Comparison of ENCODE assay signal across 24 mouse cellular contexts in genomic region chr12:16760246-16760645, GRCm38 (mm10). TPM values are rescaled to one million over a fixed set of nuclear protein-coding genes. Genes with fewer than 3 reads are reported as not detected.
DNase-seq lines count a peak whose midpoint lies in the region; TF ChIP-seq lines count a peak whose summit lies in the region.
"Had no signal": no experiment of that assay in that cellular context is flagged by ENCODE, and none has a peak within 500 bp of the region (broad histone marks: within the 10 kb centered on the region; RNA-seq: fewer than 3 reads in every experiment).

No protein-coding gene starts in this region.

- H3K79me2 ChIP-seq in myocyte (ENCODE audit: control insufficient read depth, insufficient read depth): no peaks in the 10 kb centered on the region

- no peaks in the 10 kb centered on the region for H3K27me3 ChIP-seq in myocyte (ENCODE audit: control insufficient read depth, insufficient read depth, insufficient read length)
- H3K27me3 ChIP-seq: embryonic facial prominence, embryonic 15.5 days; forebrain, embryonic 15.5 days; heart, embryonic 15.5 days; hindbrain, embryonic 12.5 days; kidney, embryonic 15.5 days; limb, embryonic 12.5 days; midbrain, embryonic 12.5 days had no signal

- TF ChIP-seq CTCF in gastrocnemius, adult 2 months (IDR thresholded peaks at IDR 0.05): no peak

- TF ChIP-seq POLR2A in myocyte (IDR thresholded peaks at IDR 0.05; ENCODE audit: insufficient read length, low read depth): no peak

- 0 out of 2 replicates have a peak overlapping the region, but pooled peaks have one; percentile 25 for H3K27ac ChIP-seq in gastrocnemius, adult 2 months
- H3K27ac ChIP-seq: embryonic facial prominence, embryonic 15.5 days; forebrain, embryonic 15.5 days; heart, embryonic 15.5 days; hindbrain, embryonic 12.5 days; kidney, embryonic 15.5 days; limb, embryonic 12.5 days; midbrain, embryonic 12.5 days had no signal

- no peak overlapping the region for H3ac ChIP-seq in myocyte (ENCODE audit: control insufficient read depth, insufficient read length)

- no peak overlapping the region for H3K4me2 ChIP-seq in myocyte (ENCODE audit: low read depth)
- H3K4me2 ChIP-seq: embryonic facial prominence, embryonic 15.5 days; forebrain, embryonic 15.5 days; heart, embryonic 15.5 days; hindbrain, embryonic 12.5 days; kidney, embryonic 15.5 days; limb, embryonic 12.5 days; liver, embryonic 11.5 days; midbrain, embryonic 12.5 days had no signal

- no peaks in the 10 kb centered on the region for H3K36me3 ChIP-seq in myocyte (ENCODE audit: control insufficient read depth, insufficient read depth)
- H3K36me3 ChIP-seq: embryonic facial prominence, embryonic 15.5 days; forebrain, embryonic 15.5 days; G1E; heart, embryonic 15.5 days; kidney, embryonic 15.5 days; limb, embryonic 12.5 days had no signal

- intact Hi-C loops in gastrocnemius, adult 2 months (cut with DNase I): no loop called here
- intact Hi-C loops in gastrocnemius, postnatal 36 days (cut with DNase I): no loop called here

- no peak overlapping the region for H3K4me3 ChIP-seq in gastrocnemius, adult 2 months
- no peak overlapping the region for H3K4me3 ChIP-seq in myocyte
- H3K4me3 ChIP-seq: embryonic facial prominence, embryonic 15.5 days; forebrain, embryonic 15.5 days; heart, embryonic 15.5 days; hindbrain, embryonic 12.5 days; kidney, embryonic 15.5 days; limb, embryonic 12.5 days; midbrain, embryonic 12.5 days had no signal

- no peak for DNase-seq in gastrocnemius, adult 2 months
- DNase-seq in gastrocnemius, postnatal 36 days: no peak
- DNase-seq in ovary, adult 18-20 months (ENCODE audit: low spot score): peak; percentile 84
- DNase-seq in ovary, postnatal 10 days (ENCODE audit: low spot score): no peak
- DNase-seq in brain, adult 2 months (ENCODE audit: low read depth, low spot score): peak; percentile 20
- no peak for DNase-seq in B cell, adult 2 months
- DNase-seq: adrenal gland, adult 2 months; cerebellum, adult 18-20 months; cerebellum, postnatal 14 days; kidney, postnatal 36 days; layer of hippocampus, postnatal 36 days; liver, postnatal 0 days; lung, postnatal 10 days had no signal

TF ChIP-seq in myocyte, 11 proteins besides CTCF, POLR2A, EP300 and RAD21:
- peak; percentile 22 for TF ChIP-seq TCF3 (IDR thresholded peaks at IDR 0.05; ENCODE audit: insufficient read length, low read depth)
- no peak for TF ChIP-seq SRF (IDR thresholded peaks at IDR 0.05; ENCODE audit: control insufficient read depth, insufficient read length, low read depth)
TF ChIP-seq in myocyte: peak in this region for 1.

RNA-seq across cellular contexts. Expression of gene Greb1, which starts 40.4 kb away (rescaled TPM):
- total RNA-seq in gastrocnemius, adult 2 months (2021): 1 to 10 TPM in 1 of 2 experiments, under 1 TPM in 1; 0.38 to 2.3 TPM
- 1 to 10 TPM in 1 of 2 experiments, under 1 TPM in 1; 0.86 to 1.1 TPM for total RNA-seq in gastrocnemius, postnatal 36 days (2021)
- polyA plus RNA-seq in myocyte (2012; fragmentation: generic; extraction: Trizol): 0.44 TPM
- total RNA-seq: monocyte, adult 5-6 weeks had no signal
- polyA plus RNA-seq: G1E had no signal

RNA-seq across cellular contexts. Expression of gene E2f6, which starts 50.5 kb away (rescaled TPM):
- total RNA-seq in gastrocnemius, adult 2 months (2021): 100 to 1,000 TPM; 139 to 159 TPM
- total RNA-seq in gastrocnemius, postnatal 36 days (2021): 100 to 1,000 TPM; 116 to 120 TPM
- polyA plus RNA-seq in myocyte (2012; fragmentation: generic; extraction: Trizol): 16.2 TPM

Comparison
In these comparisons a context has a peak if more than half of its experiments do, and no peak if none do; other contexts are left out.
1. DNase-seq: peak in ovary, adult 18-20 months (single experiment) and brain, adult 2 months (single experiment); none in gastrocnemius, adult 2 months (single experiment), gastrocnemius, postnatal 36 days (0 of 2), ovary, postnatal 10 days (single experiment) and B cell, adult 2 months (0 of 2).